Mouse (Mus musculus): ENCODE data around the gene Ciapin1.

DNA sequence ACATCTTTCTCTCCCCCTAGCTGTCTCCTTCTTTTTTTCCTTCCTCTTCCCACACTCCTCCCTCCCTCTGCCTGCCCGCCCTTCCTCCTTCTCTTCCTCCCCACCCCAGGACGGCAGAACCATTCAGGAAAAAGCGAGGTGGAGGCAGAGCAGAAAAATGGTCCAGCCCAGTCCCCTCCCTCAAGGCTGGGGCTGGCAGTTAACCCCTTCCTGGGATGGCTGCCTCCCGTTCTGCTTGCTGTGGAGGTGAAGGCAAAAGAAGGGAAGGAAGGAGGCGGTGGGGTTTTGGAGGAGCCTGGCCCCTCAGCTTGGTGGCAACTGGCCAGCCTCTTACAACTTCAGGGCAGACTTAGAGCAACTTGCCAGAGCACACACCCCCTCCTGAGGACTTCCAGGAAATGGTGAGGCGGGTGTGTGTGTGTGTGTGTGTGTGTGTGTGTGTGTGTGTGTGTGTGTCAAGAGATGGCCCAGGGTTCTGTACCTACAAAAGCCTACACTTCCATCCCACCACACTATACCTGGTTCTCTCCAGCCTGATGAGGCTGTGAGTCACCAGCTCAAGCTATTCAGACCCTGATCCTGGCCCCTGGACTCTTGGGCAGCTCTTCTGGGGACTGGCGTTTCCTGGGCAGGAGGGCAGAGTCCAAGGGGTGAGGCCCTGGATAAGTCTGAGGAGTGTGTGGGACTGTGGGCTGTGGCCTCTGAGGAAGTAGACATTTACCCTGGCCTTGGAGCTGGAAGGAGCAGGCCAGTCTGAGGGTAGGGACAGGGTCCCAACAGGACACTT is 33.1 kb upstream of the Ciapin1 start:
- no peak for TF ChIP-seq CTCF (IDR thresholded peaks at IDR 0.05; ENCODE audit: extremely low read depth, insufficient read length, insufficient replicate concordance, low read depth, low read length)
- TF ChIP-seq POLR2A (IDR thresholded peaks at IDR 0.05; ENCODE audit: low read depth, low read length), result peak; percentile 85
